Mouse (Mus musculus): ENCODE results near the gene Pml.

The Pml gene

GRCm38 (mm10) chr9:58201861-58202549 is 47.6 kb downstream of the Pml start:
- no peak for DNase-seq (ENCODE audit: low spot score)

- no peak for DNase-seq (ENCODE audit: low spot score)
Measured at GRCm38 (mm10) chr9:58201091-58201842, 48.3 kb downstream of the Pml start.

- no peak for DNase-seq (ENCODE audit: low spot score)
Measured at GRCm38 (mm10) chr9:58200270-58201090, 49.1 kb downstream of the Pml start.

GRCm38 (mm10) chr9:58199381-58200269 is 50.0 kb downstream of the Pml start:
- DNase-seq (ENCODE audit: low spot score) = no peak

- no peak for DNase-seq (ENCODE audit: low spot score)
Measured at GRCm38 (mm10) chr9:58198801-58199371, 50.7 kb downstream of the Pml start.

GRCm38 (mm10) chr9:58197781-58198701 is 51.5 kb downstream of the Pml start:
- DNase-seq (ENCODE audit: low spot score) = no peak

- DNase-seq (ENCODE audit: low spot score) = no peak
Measured at GRCm38 (mm10) chr9:58196610-58197567, 52.7 kb downstream of the Pml start.

- DNase-seq (ENCODE audit: low spot score) = no peak
Measured at GRCm38 (mm10) chr9:58196141-58196540, 53.4 kb downstream of the Pml start.

GRCm38 (mm10) chr9:58195671-58196070 is 53.9 kb downstream of the Pml start:
- DNase-seq (ENCODE audit: low spot score) = no peak

GRCm38 (mm10) chr9:58194222-58194621 is 55.4 kb downstream of the Pml start:
- no peak for DNase-seq (ENCODE audit: low spot score)

GRCm38 (mm10) chr9:58184456-58184855 is 65.1 kb downstream of the Pml start:
- DNase-seq (ENCODE audit: low spot score) = no peak

- DNase-seq (ENCODE audit: low spot score) = no peak
Measured at GRCm38 (mm10) chr9:58179390-58179789, 70.2 kb downstream of the Pml start.

GRCm38 (mm10) chr9:58177165-58177564 is 72.4 kb downstream of the Pml start:
- DNase-seq (ENCODE audit: low spot score) = no peak

GRCm38 (mm10) chr9:58175745-58176487 is 73.7 kb downstream of the Pml start:
- no peak for DNase-seq (ENCODE audit: low spot score)

GRCm38 (mm10) chr9:58174818-58175251 is 74.8 kb downstream of the Pml start:
- no peak for DNase-seq (ENCODE audit: low spot score)

GRCm38 (mm10) chr9:58172863-58173262 is 76.7 kb downstream of the Pml start:
- no peak for DNase-seq (ENCODE audit: low spot score)

GRCm38 (mm10) chr9:58169426-58169825 is 80.2 kb downstream of the Pml start:
- no peak for DNase-seq (ENCODE audit: low spot score)

GRCm38 (mm10) chr9:58168880-58169279 is 80.7 kb downstream of the Pml start:
- no peak for DNase-seq (ENCODE audit: low spot score)

Measured in T-cell, adult 2 months (primary cell).